Mouse (Mus musculus) heart, postnatal 0 days (tissue): ENCODE results near the gene Cep44.

Experiments used
- CTCF ChIP-seq: IDR thresholded peaks from 2 replicates; pipeline ENCODE4 v1.5.1; 2016; ENCODE audit warnings: antibody characterized with exemption, control low read depth, low read depth
- EP300 ChIP-seq: IDR thresholded peaks from 2 replicates; pipeline ENCODE4 v1.6.1; 2016; ENCODE audit warnings: antibody characterized with exemption, low read depth

DNA sequence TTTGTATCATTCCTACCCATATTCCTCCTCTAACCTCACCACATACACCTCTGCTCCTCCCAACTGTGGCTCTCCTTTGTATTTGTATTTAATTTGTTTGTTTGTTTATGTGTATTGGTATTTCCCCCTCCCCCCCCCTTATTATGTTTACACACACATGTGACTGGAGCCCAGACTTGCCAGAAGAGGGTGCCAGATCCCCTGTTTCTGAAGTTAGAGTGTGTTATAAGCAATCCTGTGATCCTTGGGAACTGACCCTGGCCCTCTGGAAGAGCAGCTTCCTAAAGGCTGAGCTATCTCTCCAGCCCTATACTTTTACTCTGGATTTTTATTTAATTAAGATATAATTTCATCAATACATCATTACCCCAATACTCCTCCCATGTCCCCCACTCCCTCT, 32.0 kb upstream of the Cep44 start:
- TF ChIP-seq CTCF = 0 out of 2 replicates have a peak, but pooled peaks have one; percentile 14
- TF ChIP-seq EP300 = no peak
